Mouse (Mus musculus) induced T-regulatory cell, adult 2 months (primary cell): Measurements from ENCODE around the gene Mpig6b.
A peak's percentile ranks its signal among the peaks of the same experiment; 100 is the strongest.

Source experiments
- DNase-seq: peaks from one replicate; pipeline ENCODE4 v3.0.0-alpha.2; 2012; ENCODE audit warnings: low read depth

Gene Mpig6b

DNA sequence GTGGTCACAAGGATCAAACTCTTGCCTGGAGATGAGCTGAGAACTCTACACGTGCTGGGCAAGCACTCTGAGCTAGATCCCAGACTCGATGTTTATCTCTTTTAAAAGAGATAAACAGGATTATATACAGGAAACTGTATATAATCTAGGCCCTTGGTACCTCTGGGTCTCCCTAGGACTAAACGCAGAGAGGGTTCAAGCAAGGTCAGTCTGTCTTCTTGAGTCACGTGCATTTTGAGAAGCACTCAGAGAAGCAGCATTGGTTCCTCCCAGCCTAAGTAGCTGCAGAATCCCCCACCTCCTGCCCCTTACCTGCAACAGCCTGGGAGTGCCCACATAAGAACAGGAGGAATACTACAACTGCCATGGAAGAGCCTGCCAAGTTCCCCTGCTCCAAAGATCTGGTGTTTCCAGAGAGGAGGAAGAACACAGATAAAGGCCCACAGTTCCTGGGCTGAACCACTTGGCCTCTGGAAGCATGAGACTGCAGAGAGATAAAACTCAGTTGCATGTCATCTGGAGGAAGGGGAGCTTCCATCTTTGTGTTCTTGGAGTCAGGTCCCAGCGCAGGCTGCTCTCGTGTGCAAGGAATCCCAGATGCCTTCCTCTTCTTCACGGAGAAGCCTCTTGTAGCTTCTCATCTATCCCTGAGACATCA, 19.4 kb upstream of the Mpig6b start, which contains the start of gene Ly6g6f:
Ly6g6f (minus strand) TSS at position 403 of the 658 bp plus-strand sequence.
- DNase-seq, result no peak

GRCm38 (mm10) chr17:35083929-35084497, 18.0 kb upstream of the Mpig6b start:
- DNase-seq, result no peak

- DNase-seq, result no peak
Measured at GRCm38 (mm10) chr17:35082841-35083576, 17.0 kb upstream of the Mpig6b start.

- DNase-seq, result no peak
Measured at GRCm38 (mm10) chr17:35080710-35081109, 14.7 kb upstream of the Mpig6b start.

- DNase-seq, result no peak
Measured at GRCm38 (mm10) chr17:35080248-35080647, 14.3 kb upstream of the Mpig6b start.

DNA sequence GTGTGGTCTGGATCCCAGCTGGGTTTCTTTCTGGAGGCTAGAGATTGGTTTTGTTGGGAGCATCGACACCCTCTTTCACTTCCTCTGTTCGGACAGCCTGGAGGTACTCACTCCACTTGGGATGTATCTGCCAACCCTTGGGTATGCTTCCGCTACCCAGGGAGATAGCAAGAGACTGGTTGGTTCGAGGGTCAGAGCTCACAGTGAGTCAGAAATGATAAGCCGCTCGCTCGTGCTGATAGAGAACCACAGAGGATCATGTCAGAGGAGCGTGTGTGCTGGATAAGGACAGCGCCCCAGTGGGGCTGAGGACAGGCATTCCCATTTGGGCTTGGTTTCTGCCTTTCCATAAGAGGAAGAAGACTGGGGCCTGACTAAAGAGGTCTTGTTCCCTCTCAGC, 13.8 kb upstream of the Mpig6b start:
- no peak for DNase-seq

DNA sequence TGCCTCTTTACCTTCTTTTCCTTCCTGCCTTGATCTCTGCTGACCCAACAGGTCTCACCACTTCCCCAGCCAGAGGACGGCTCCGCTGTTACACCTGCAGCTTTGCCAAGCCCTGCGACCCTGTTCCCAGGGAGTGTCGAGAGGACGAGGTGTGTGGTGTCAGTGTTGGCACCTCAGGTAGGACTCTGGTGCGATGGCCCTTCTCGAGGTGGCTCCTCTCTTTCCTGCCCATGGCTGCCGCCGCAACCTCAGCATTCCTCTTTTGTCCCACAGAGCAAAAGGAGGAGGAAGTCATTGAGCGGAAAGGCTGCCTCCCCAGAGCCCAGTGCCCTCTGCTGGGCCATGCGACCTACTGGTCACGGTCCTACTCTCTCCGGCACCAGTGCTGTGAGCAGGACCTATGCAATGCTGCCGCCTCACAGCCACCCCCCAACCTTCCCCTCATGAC, 11.8 kb upstream of the Mpig6b start, which contains the start of gene Ly6g6d:
Ly6g6d (minus strand) TSS at position 280 of the 448 bp plus-strand sequence.
- no peak for DNase-seq

GRCm38 (mm10) chr17:35077285-35077684, 11.3 kb upstream of the Mpig6b start:
- DNase-seq, result no peak

DNA sequence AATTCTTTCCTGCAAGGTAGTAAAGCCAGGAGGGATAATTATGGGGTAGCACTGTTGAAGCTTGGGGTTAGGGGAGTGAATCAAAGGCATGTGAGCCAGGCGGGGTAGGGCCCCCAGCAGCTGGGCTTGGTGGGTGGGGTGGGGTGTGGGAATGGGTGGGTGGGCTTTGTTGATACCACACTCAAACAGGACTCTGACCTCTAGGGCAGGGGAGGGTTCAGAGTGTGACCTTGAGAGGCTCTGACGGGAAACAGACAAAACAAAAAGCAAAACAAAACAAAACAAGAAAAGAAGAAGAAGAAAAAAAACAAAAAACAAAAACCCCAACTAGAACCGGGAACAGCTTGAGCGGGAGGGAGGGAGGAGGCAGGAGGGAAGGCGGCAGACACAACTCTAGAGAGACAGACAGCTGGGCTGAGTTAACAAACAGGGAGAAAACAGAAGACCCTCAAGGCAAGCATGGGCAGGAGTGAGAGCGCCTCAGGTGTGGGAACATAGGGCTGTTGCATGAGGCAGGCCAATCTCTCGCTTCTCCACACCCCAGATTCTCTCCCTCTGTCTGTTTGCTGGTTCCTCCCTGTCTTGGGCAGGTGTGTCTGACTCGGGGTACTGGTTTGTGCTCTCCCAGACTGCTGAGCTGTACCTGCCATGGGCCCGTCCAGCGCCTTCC, 10.7 kb upstream of the Mpig6b start, which contains the start of gene Ly6g6e:
Ly6g6e (plus strand) TSS at position 396 of the 670 bp plus-strand sequence.
- DNase-seq, result no peak

GRCm38 (mm10) chr17:35074097-35074496, 8.1 kb upstream of the Mpig6b start:
- DNase-seq, result no peak

DNA sequence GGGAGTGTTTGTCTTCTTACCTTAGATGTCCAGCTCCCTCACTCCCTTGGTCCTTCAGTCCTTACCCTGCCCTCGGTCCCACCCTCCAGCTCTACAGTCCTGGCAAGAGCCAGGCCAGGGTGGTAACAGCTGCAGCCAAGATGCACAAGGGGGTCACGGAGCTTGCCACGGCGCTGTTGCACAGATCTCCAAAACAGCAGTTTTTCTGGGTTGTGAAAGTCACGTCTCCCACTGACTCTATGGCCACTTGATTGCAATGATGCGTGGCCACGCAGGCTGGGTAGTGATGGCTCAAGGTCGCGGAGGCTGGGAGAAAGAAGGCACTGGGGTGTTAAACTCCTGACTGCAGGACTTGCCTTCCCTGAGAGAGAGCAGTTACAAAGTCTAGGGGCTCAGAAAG, 5.5 kb upstream of the Mpig6b start:
- DNase-seq, result no peak

DNA sequence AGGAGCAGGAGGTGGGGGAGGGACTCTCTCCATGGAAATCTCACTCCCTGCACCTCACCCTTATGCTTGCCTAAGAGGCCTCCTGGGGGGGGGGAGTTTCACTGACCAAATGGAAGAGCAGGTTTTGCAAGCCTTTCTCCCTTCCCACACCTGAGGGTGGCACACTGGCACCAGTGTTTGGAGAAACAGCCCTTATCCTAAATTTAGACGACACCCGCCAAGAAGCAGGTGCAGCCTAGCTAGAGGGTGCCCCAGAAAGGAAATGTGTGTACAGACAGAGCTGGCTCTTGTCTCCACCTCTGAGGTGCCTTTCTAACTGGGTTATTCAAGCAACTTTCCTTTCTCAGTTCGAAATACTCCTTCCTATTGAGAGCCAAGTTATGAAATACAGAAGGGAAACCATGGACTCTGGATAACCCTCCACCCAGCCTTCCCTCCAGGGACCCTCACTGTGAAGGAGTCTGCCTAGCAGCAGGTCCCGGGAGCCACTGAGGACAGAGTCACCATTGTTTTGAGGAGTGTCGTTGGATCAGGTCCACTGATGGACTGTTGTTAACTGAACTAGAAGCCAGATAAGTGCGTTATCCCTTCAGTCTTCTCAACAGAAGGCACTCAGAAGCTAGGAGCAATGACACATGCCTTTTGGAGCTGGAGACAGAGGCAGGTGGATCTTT, 4.7 kb upstream of the Mpig6b start:
- DNase-seq, result no peak

DNA sequence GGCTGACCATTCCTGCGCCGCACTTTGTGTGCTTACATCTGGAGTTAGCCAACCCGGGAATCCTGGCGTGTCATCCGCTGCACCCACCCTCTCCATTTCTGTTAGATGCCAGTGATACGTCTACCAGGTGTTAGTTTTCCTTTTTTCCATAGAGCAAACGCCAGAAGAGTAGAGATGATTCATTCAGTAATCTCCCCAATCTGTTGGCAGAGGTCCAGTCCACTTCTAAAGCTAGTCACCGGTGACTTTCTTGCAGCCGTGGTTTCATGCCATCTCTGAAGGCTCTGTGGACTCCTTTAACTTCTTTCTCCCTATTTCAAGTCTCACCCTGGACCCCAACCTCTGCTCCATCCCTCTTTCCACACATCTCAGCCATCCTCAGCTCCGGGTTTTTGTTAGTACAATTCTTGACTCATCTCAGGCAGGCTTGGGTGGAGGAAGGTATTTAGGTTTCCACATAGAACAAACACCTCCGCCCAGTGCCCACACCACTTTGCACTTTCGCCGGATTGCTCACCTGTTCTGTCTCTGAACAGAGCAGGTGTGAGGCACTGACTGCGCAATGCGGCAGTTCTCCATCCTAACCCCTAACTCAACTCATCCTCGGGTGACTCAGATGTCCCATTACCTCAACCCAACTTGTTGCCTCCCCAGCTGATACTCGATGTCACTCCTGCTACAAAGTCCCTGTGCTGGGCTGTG, 2.4 kb upstream of the Mpig6b start:
- no peak for DNase-seq

GRCm38 (mm10) chr17:35064951-35065947, 735 bp downstream of the Mpig6b start, which contains the start of gene Ly6g6c:
Gene Ly6g6c, plus strand, starts transcription at chr17:35065388.
- DNase-seq, result peak; percentile 66

GRCm38 (mm10) chr17:35064378-35064877, 1.6 kb downstream of the Mpig6b start:
- no peak for DNase-seq

GRCm38 (mm10) chr17:35063466-35063865, 2.5 kb downstream of the Mpig6b start:
- DNase-seq, result no peak

DNA sequence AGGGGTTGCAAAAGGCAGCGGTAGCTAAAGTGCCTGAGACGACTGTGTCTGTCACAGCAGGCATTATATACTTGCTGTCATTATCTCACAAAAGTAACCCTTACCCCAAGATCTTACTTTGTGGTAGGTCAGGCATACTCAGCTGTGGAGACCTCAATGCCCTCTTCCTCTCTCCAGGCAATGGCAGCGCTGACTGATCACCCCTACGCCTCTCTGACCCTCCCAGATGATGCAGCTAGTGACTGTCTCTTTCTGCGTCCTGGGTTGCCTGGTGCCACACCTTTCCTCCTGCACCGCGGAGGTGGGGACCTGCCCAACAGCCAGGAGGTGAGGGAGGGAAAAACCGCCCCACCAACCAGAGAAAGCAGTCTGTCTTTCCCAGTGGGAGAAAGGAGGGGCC, 4.7 kb downstream of the Mpig6b start:
- DNase-seq, result no peak

GRCm38 (mm10) chr17:35060737-35061297, 5.2 kb downstream of the Mpig6b start:
- DNase-seq, result no peak

DNA sequence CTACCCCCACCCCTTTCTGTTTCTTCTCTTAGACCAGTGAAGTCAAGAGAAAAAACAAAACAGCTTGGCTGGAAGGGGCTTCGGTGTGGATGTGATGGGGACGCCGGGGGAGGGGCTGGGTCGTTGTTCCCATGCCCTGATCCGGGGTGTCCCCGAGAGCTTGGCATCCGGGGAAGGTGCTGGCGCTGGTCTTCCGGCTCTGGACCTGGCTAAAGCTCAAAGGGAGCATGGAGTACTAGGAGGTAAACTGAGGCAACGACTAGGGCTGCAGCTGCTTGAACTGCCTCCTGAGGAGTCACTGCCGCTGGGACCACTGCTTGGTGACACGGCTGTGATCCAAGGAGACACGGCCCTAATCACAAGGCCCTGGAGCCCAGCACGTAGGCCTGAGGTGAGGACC, 5.9 kb downstream of the Mpig6b start:
- DNase-seq, result no peak
